Mouse (Mus musculus): ENCODE data around the gene Akt3. TPM values are rescaled to one million over a fixed set of nuclear protein-coding genes. Genes with fewer than 3 reads are reported as not detected.

Gene Akt3
- polyA plus RNA-seq, 1 experiment = 20.2 TPM

DNA sequence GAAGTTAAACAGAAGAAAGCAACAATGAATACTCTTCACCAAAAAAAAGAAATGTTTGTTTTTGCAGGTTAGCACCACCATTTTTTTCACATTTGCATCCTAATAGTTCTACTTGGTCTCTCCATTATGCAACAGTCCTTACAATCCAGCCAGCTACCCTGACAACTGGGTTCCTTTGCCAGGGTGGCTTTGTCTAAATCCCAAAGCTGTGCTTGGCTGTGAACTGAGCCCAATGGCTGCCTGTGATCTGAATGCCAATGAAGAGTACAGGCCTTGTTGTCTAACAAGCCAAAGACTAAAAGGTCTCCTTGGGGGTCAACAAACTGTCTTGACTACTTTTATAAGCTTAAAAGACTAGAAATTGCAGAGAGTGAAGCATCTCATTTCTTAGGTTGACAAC, 82.6 kb downstream of the Akt3 start:
- Histone ChIP-seq H3K4me3 (replicated peaks; ENCODE audit: control insufficient read depth, low read depth, low read length) (no peak overlapping the region), H3K4me1 (ENCODE audit: control insufficient read depth, insufficient read depth, low read length) (no peaks in the 10 kb centered on the region), H3K27ac (ENCODE audit: control insufficient read depth, insufficient read depth, low read depth, low read length, poor library complexity) (no peak overlapping the region)
- no peak for TF ChIP-seq POLR2A (IDR thresholded peaks at IDR 0.05; ENCODE audit: borderline replicate concordance, control insufficient read depth, low read depth, low read length)

GRCm38 (mm10) chr1:177171300-177171699, 86.7 kb downstream of the Akt3 start:
- Histone ChIP-seq H3K4me3 (replicated peaks; ENCODE audit: control insufficient read depth, low read depth, low read length) (no peak overlapping the region), H3K4me1 (ENCODE audit: control insufficient read depth, insufficient read depth, low read length) (no peaks in the 10 kb centered on the region), H3K27ac (ENCODE audit: control insufficient read depth, insufficient read depth, low read depth, low read length, poor library complexity) (no peak overlapping the region)
- TF ChIP-seq POLR2A (IDR thresholded peaks at IDR 0.05; ENCODE audit: borderline replicate concordance, control insufficient read depth, low read depth, low read length) (no peak), CTCF (IDR thresholded peaks at IDR 0.05; ENCODE audit: control insufficient read depth, insufficient read depth, low read length) (no peak)

- Histone ChIP-seq H3K4me3 (replicated peaks; ENCODE audit: control insufficient read depth, low read depth, low read length) (no peak overlapping the region), H3K27ac (ENCODE audit: control insufficient read depth, insufficient read depth, low read depth, low read length, poor library complexity) (no peak overlapping the region), H3K4me1 (ENCODE audit: control insufficient read depth, insufficient read depth, low read length) (no peaks in the 10 kb centered on the region)
- TF ChIP-seq POLR2A (IDR thresholded peaks at IDR 0.05; ENCODE audit: borderline replicate concordance, control insufficient read depth, low read depth, low read length) (no peak), CTCF (IDR thresholded peaks at IDR 0.05; ENCODE audit: control insufficient read depth, insufficient read depth, low read length) (no peak)
- WGBS = 64% methylated on average over 2 of the region's 2 CpGs
Observed at GRCm38 (mm10) chr1:177165789-177166188, 92.2 kb downstream of the Akt3 start.

DNA sequence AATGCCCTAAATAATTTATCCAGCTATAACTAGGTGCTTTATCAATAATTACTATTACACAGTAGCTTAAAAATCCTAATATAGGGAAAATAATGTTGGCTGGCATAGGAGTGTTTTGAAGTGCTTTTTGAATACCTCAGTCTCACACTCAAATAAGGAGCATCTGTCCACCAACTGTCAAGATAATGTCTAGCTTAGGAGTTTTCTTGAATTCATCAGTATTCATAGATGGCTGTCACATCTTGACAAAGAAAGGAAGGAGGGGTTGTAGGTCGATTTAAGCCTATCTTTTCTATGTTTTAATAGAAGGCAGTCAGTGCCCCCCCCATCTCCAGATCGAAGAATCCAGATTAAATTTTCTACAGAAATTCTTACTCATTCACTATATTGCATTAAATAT, 92.7 kb downstream of the Akt3 start:
- WGBS = 76% methylated on average over 2 of the region's 2 CpGs
- Histone ChIP-seq H3K4me1 (ENCODE audit: control insufficient read depth, insufficient read depth, low read length) (no peaks in the 10 kb centered on the region), H3K4me3 (replicated peaks; ENCODE audit: control insufficient read depth, low read depth, low read length) (no peak overlapping the region), H3K27ac (ENCODE audit: control insufficient read depth, insufficient read depth, low read depth, low read length, poor library complexity) (no peak overlapping the region)
- no peak for TF ChIP-seq POLR2A (IDR thresholded peaks at IDR 0.05; ENCODE audit: borderline replicate concordance, control insufficient read depth, low read depth, low read length)
- no peak for TF ChIP-seq CTCF (IDR thresholded peaks at IDR 0.05; ENCODE audit: control insufficient read depth, insufficient read depth, low read length)

DNA sequence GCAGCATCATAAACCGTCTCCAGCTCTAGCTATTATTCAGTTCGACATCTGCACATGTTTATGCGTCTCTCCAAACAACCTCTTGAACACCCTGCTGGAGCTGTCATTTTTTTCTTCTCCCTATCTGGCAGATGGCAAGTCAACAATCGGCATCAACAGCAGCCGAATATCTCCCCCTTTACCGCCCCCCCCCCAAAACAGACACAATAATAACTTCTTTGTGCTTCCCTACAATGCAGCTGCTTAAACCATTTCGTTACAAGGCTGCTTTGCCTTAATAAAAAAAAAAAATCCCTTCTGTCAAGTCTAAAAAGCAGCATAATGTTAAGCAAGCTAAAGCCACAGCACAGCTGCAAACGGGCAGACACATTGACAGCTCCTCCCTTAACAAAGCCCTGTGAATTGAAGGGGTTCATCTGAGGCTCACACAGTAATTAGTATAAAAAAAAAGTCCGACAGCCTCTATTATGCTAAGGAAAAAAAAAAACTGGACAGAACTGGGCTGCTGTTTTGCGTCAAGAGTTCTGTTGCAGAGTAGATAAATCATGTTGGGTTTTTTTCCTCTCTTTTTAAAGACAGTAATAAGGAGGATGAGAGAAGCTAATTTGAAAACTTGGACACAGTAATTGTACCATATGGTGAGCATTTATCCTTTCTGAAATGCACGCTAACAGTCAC, 107.5 kb downstream of the Akt3 start:
- Histone ChIP-seq H3K4me3 (replicated peaks; ENCODE audit: control insufficient read depth, low read depth, low read length) (no peak overlapping the region), H3K27ac (ENCODE audit: control insufficient read depth, insufficient read depth, low read depth, low read length, poor library complexity) (no peak overlapping the region), H3K4me1 (ENCODE audit: control insufficient read depth, insufficient read depth, low read length) (no peaks in the 10 kb centered on the region)
- no peak for TF ChIP-seq POLR2A (IDR thresholded peaks at IDR 0.05; ENCODE audit: borderline replicate concordance, control insufficient read depth, low read depth, low read length)
- TF ChIP-seq CTCF (IDR thresholded peaks at IDR 0.05; ENCODE audit: control insufficient read depth, insufficient read depth, low read length) = no peak
- WGBS = 74% methylated on average over 11 of the region's 11 CpGs

DNA sequence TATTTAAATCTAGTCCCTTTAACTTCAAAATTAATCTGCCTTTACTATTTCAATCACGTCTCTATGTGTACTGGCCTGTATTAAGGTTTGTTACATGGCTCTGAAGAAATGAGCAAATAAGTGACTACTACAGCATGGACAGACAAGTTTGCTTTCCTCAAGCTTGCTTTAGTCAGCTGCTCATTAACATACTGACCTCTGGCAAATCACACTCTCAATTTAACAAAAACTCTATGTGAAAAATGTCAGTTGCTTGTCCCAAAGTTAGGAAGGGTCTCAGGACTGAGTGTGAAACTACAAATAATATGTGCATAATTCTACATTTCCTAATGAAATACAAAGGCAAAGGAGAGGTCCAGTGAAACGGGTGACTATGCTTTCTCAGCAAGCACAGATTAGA, 109.3 kb downstream of the Akt3 start:
- 67% methylated on average over 2 of the region's 2 CpGs for WGBS
- no peak overlapping the region for H3K4me3 ChIP-seq (replicated peaks; ENCODE audit: control insufficient read depth, low read depth, low read length)
- TF ChIP-seq CTCF (IDR thresholded peaks at IDR 0.05; ENCODE audit: control insufficient read depth, insufficient read depth, low read length) = no peak
- TF ChIP-seq POLR2A (IDR thresholded peaks at IDR 0.05; ENCODE audit: borderline replicate concordance, control insufficient read depth, low read depth, low read length) = no peak
- H3K4me1 ChIP-seq (ENCODE audit: control insufficient read depth, insufficient read depth, low read length) = no peaks in the 10 kb centered on the region
- H3K27ac ChIP-seq (ENCODE audit: control insufficient read depth, insufficient read depth, low read depth, low read length, poor library complexity) = no peak overlapping the region

DNA sequence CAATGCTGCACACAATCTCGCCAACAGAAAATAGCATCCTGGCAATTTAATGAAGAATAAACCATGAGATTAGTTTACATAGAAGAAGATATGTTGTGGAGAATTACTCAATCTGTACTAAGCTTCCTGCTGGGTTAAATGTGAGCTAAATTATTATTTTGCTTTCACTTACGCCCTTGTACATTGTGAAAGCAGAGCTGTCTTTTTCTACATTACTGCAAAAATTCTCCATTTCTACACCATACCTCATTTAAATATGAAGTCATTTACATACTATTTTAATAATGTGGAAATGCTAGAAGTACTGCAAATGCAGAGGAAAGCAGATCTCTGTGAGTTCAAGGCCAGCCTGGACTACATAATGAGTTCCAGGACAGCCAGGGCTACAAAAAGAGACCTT, 116.5 kb downstream of the Akt3 start:
- WGBS = 73% methylated on average over 2 of the region's 2 CpGs
- H3K4me1 ChIP-seq (ENCODE audit: control insufficient read depth, insufficient read depth, low read length) = no peaks in the 10 kb centered on the region
- H3K27ac ChIP-seq (ENCODE audit: control insufficient read depth, insufficient read depth, low read depth, low read length, poor library complexity) = no peak overlapping the region
- no peak for TF ChIP-seq POLR2A (IDR thresholded peaks at IDR 0.05; ENCODE audit: borderline replicate concordance, control insufficient read depth, low read depth, low read length)
- no peak for TF ChIP-seq CTCF (IDR thresholded peaks at IDR 0.05; ENCODE audit: control insufficient read depth, insufficient read depth, low read length)
- no peak overlapping the region for H3K4me3 ChIP-seq (replicated peaks; ENCODE audit: control insufficient read depth, low read depth, low read length)

- H3K4me3 ChIP-seq (replicated peaks; ENCODE audit: control insufficient read depth, low read depth, low read length) = no peak overlapping the region
- no peak for TF ChIP-seq CTCF (IDR thresholded peaks at IDR 0.05; ENCODE audit: control insufficient read depth, insufficient read depth, low read length)
- no peak for TF ChIP-seq POLR2A (IDR thresholded peaks at IDR 0.05; ENCODE audit: borderline replicate concordance, control insufficient read depth, low read depth, low read length)
Observed at GRCm38 (mm10) chr1:177139652-177140051, 118.4 kb downstream of the Akt3 start.

GRCm38 (mm10) chr1:177131458-177131857, 126.5 kb downstream of the Akt3 start:
- Histone ChIP-seq H3K27ac (ENCODE audit: control insufficient read depth, insufficient read depth, low read depth, low read length, poor library complexity) (no peak overlapping the region), H3K4me3 (replicated peaks; ENCODE audit: control insufficient read depth, low read depth, low read length) (no peak overlapping the region), H3K4me1 (ENCODE audit: control insufficient read depth, insufficient read depth, low read length) (no peaks in the 10 kb centered on the region)
- WGBS = 8% methylated on average over 2 of the region's 2 CpGs
- TF ChIP-seq CTCF (IDR thresholded peaks at IDR 0.05; ENCODE audit: control insufficient read depth, insufficient read depth, low read length) = no peak
- no peak for TF ChIP-seq POLR2A (IDR thresholded peaks at IDR 0.05; ENCODE audit: borderline replicate concordance, control insufficient read depth, low read depth, low read length)

More at GRCm38 (mm10) chr1:177139652-177140051, 118.4 kb downstream of the Akt3 start:
- Histone ChIP-seq H3K4me1 (ENCODE audit: control insufficient read depth, insufficient read depth, low read length) (no peaks in the 10 kb centered on the region), H3K27ac (ENCODE audit: control insufficient read depth, insufficient read depth, low read depth, low read length, poor library complexity) (no peak overlapping the region)
- WGBS = 82% methylated on average over 6 of the region's 6 CpGs
